8 mouse cellular contexts compared by ENCODE assay signal in genomic region chr2:125865585-125865984, GRCm38 (mm10). TPM values are rescaled to one million over a fixed set of nuclear protein-coding genes. Genes with fewer than 3 reads are reported as not detected.
DNase-seq lines count a peak whose midpoint lies in the region; ATAC-seq and TF ChIP-seq lines count a peak whose summit lies in the region.

No protein-coding gene starts in this region.

- dilution Hi-C loops in CH12.LX (cut with MboI; ENCODE audit: extremely low pct_ligation_motif_present, extremely low pct_unique_long_range_greater_than_20kb, low sequenced_read_pairs): no loop called here

- no peak for TF ChIP-seq RAD21 in CH12.LX (IDR thresholded peaks at IDR 0.05; ENCODE audit: low read depth, low read length)

- peak overlapping the region; percentile 78 for H3K4me2 ChIP-seq in heart, embryonic 11.5 days
- H3K4me2 ChIP-seq in CH12.LX (ENCODE audit: insufficient read depth, low read depth, poor library complexity, severe bottlenecking): peak overlapping the region; percentile 99; the same call in 1 of the 2 replicates
- peak overlapping the region; percentile 68 for H3K4me2 ChIP-seq in forebrain, embryonic 15.5 days (replicated peaks)
- peak overlapping the region; percentile 78 for H3K4me2 ChIP-seq in liver, embryonic 15.5 days

- TF ChIP-seq POLR2A in CH12.LX (IDR thresholded peaks at IDR 0.05; ENCODE audit: low read depth, low read length): no peak

- no peak overlapping the region for H3K27ac ChIP-seq in heart, embryonic 11.5 days (ENCODE audit: low read depth, low read length)
- no peak overlapping the region for H3K27ac ChIP-seq in CH12.LX (ENCODE audit: insufficient read depth, low read depth)
- H3K27ac ChIP-seq in forebrain, embryonic 15.5 days (replicated peaks): no peak overlapping the region; the same call in 1 of the 2 replicates
- peak overlapping the region; percentile 62 for H3K27ac ChIP-seq in liver, embryonic 15.5 days (replicated peaks)

- H3K27me3 ChIP-seq in heart, embryonic 11.5 days (ENCODE audit: control insufficient read depth, insufficient read depth, low read length): no peaks in the 10 kb centered on the region
- H3K27me3 ChIP-seq in CH12.LX (replicated peaks): no peaks in the 10 kb centered on the region
- H3K27me3 ChIP-seq in forebrain, embryonic 15.5 days: no peaks in the 10 kb centered on the region
- H3K27me3 ChIP-seq in liver, embryonic 15.5 days: no peaks in the 10 kb centered on the region

- peak overlapping the region; percentile 67; the same call in 1 of the 2 replicates for H3K4me3 ChIP-seq in heart, embryonic 11.5 days (ENCODE audit: low read depth, low read length)
- peak overlapping the region in 2 of 3 experiments; percentile 74 to 93 for H3K4me3 ChIP-seq in CH12.LX (replicated peaks in 1 of 3; ENCODE audit: low read depth in 2 of 3, low read length in 2 of 3, poor library complexity in 1 of 3)
- H3K4me3 ChIP-seq in forebrain, embryonic 15.5 days: no peak overlapping the region
- H3K4me3 ChIP-seq in liver, embryonic 15.5 days (replicated peaks): peak overlapping the region; percentile 63; the same call in 1 of the 2 replicates

- no peak for TF ChIP-seq CTCF in CH12.LX (conservative IDR thresholded peaks at IDR 0.05 in 1 of 2, IDR thresholded peaks at IDR 0.05 in 1 of 2; ENCODE audit: low read depth in 2 of 2, low read length in 2 of 2)

- no peaks in the 10 kb centered on the region for H3K36me3 ChIP-seq in heart, embryonic 11.5 days (ENCODE audit: control insufficient read depth, insufficient read depth, low read length)
- H3K36me3 ChIP-seq in CH12.LX (replicated peaks in 1 of 2; ENCODE audit: control insufficient read depth in 1 of 2, insufficient read depth in 1 of 2, low read length in 1 of 2): peaks cover 3 to 21% of the 10 kb centered on the region in 2 experiments
- H3K36me3 ChIP-seq in forebrain, embryonic 15.5 days: no peaks in the 10 kb centered on the region
- H3K36me3 ChIP-seq in liver, embryonic 15.5 days (replicated peaks): no peaks in the 10 kb centered on the region

- H3K79me2 ChIP-seq in CH12.LX (replicated peaks; ENCODE audit: control insufficient read depth, extremely low read depth, insufficient read depth, poor library complexity, severe bottlenecking): peaks cover 7% of the 10 kb centered on the region; the same call in 1 of the 2 replicates

- H3K4me1 ChIP-seq in heart, embryonic 11.5 days (ENCODE audit: control insufficient read depth, insufficient read depth, low read length): peaks cover 3% of the 10 kb centered on the region
- H3K4me1 ChIP-seq in CH12.LX (ENCODE audit: control insufficient read depth in 1 of 2, insufficient read depth in 2 of 2): peaks cover 5 to 24% of the 10 kb centered on the region in 2 experiments
- peaks cover 20% of the 10 kb centered on the region for H3K4me1 ChIP-seq in forebrain, embryonic 15.5 days
- peaks cover 39% of the 10 kb centered on the region for H3K4me1 ChIP-seq in liver, embryonic 15.5 days (replicated peaks)

- no peak for ATAC-seq in heart, embryonic 11.5 days (replicated peaks; ENCODE audit: insufficient number of reproducible peaks, low FRiP score, low TSS enrichment)
- ATAC-seq in forebrain, embryonic 15.5 days (replicated peaks): peak; percentile 47; the same call in 1 of the 2 replicates
- ATAC-seq in liver, embryonic 15.5 days (ENCODE audit: insufficient read depth): no peak

- no peak for TF ChIP-seq EP300 in CH12.LX (IDR thresholded peaks at IDR 0.05; ENCODE audit: low read length)

- no peaks in the 10 kb centered on the region for H3K9me3 ChIP-seq in heart, embryonic 11.5 days (replicated peaks; ENCODE audit: control insufficient read depth, low read length)
- H3K9me3 ChIP-seq in CH12.LX (replicated peaks; ENCODE audit: low read length): no peaks in the 10 kb centered on the region
- H3K9me3 ChIP-seq in forebrain, embryonic 15.5 days: no peaks in the 10 kb centered on the region
- no peaks in the 10 kb centered on the region for H3K9me3 ChIP-seq in liver, embryonic 15.5 days (replicated peaks)

- in situ Hi-C loops in CH12.LX (cut with MboI; ENCODE audit: low pct_ligation_motif_present, low pct_unique_long_range_greater_than_20kb, low sequenced_read_pairs): no loop called here

- DNase-seq in heart, adult 8-10 months (ENCODE audit: low spot score): no peak
- DNase-seq in CH12.LX (ENCODE audit: extremely low read depth): no peak
- no peak for DNase-seq in natural killer cell, adult 2 months (ENCODE audit: low spot score in 2 of 2)
- DNase-seq in lung, postnatal 25 days (ENCODE audit: low spot score): no peak
- DNase-seq in urinary bladder, postnatal 36 days (ENCODE audit: low spot score in 2 of 2): no peak

- peak overlapping the region; percentile 80; the same call in 1 of the 2 replicates for H3K9ac ChIP-seq in heart, embryonic 11.5 days (ENCODE audit: low read depth, low read length)
- H3K9ac ChIP-seq in CH12.LX (ENCODE audit: insufficient read depth, low read depth): 0 out of 2 replicates have a peak overlapping the region, but pooled peaks have one; percentile 65
- H3K9ac ChIP-seq in forebrain, embryonic 15.5 days (replicated peaks): no peak overlapping the region
- no peak overlapping the region; the same call in 1 of the 2 replicates for H3K9ac ChIP-seq in liver, embryonic 15.5 days

TF ChIP-seq in CH12.LX, 34 proteins besides CTCF, POLR2A, EP300 and RAD21:
- TF ChIP-seq BHLHE40 (IDR thresholded peaks at IDR 0.05; ENCODE audit: low read depth, low read length): no peak

RNA-seq across cellular contexts. Expression of gene Cops2, which starts 6.6 kb away (rescaled TPM):
- polyA plus RNA-seq in heart, embryonic 11.5 days (2014; fragmentation: Nextera tagmentation; extraction: Ambion mirVana): 81.9 and 84.1 TPM in 2 replicates
- total RNA-seq in heart, adult 8-10 months (2022): 10 to 100 TPM; 83.2 to 94.0 (median 90.4) TPM
- total RNA-seq in CH12.LX (2012; rRNA removed) (63.5 and 68.6 TPM in 2 replicates), CH12.LX (2014; rRNA removed) (313 and 408 TPM in 2 replicates)
- 124 and 145 TPM in 2 replicates for polyA plus RNA-seq in CH12.LX (2012; ENCODE audit: insufficient read length, low read depth)
- polyA plus RNA-seq in forebrain, embryonic 15.5 days (2015; fragmentation: Nextera tagmentation; extraction: Ambion mirVana): 66.8 and 66.9 TPM in 2 replicates
- 36.2 and 39.5 TPM in 2 replicates for polyA plus RNA-seq in liver, embryonic 15.5 days (2015; fragmentation: Nextera tagmentation; extraction: Ambion mirVana)

RNA-seq across cellular contexts. Expression of gene Galk2, which starts 6.7 kb away (rescaled TPM):
- polyA plus RNA-seq in heart, embryonic 11.5 days (2014; fragmentation: Nextera tagmentation; extraction: Ambion mirVana): 35.2 and 38.9 TPM in 2 replicates
- 10 to 100 TPM; 10.4 to 12.2 (median 11.7) TPM for total RNA-seq in heart, adult 8-10 months (2022)
- total RNA-seq in CH12.LX (2012; rRNA removed) (40.2 and 41.8 TPM in 2 replicates), CH12.LX (2014; rRNA removed) (59.9 and 63.3 TPM in 2 replicates)
- 36.7 and 40.4 TPM in 2 replicates for polyA plus RNA-seq in CH12.LX (2012; ENCODE audit: insufficient read length, low read depth)
- 28.7 and 29.1 TPM in 2 replicates for polyA plus RNA-seq in forebrain, embryonic 15.5 days (2015; fragmentation: Nextera tagmentation; extraction: Ambion mirVana)
- polyA plus RNA-seq in liver, embryonic 15.5 days (2015; fragmentation: Nextera tagmentation; extraction: Ambion mirVana): 9.3 and 9.5 TPM in 2 replicates

Comparison
In these comparisons a context has a peak if more than half of its experiments do, and no peak if none do; other contexts are left out.
1. H3K9ac ChIP-seq: peak in heart, embryonic 11.5 days (single experiment) and CH12.LX (single experiment); none in forebrain, embryonic 15.5 days (single experiment) and liver, embryonic 15.5 days (single experiment).
2. Peak in every context shown above with its lines, with median percentiles within 50 percentile points of each other: H3K4me2 ChIP-seq.